Mouse (Mus musculus) frontal cortex, postnatal 25 days (tissue): ENCODE data around the gene C330021F23Rik.
"Not testable (repeated sequence)": the region's sequence is repeated elsewhere in the genome, so short reads cannot be mapped to it uniquely, and the experiment has no call there.

Experiments
- DNase-seq, 2 experiments: peaks; one replicate each; pipeline ENCODE4 v3.0.0; 2022; ENCODE audit warnings: low spot score in 2 of 2

The C330021F23Rik gene

GRCm38 (mm10) chr8:3567641-3568371 lies at the start of gene C330021F23Rik:
Gene C330021F23Rik (plus strand): TSS chr8:3567990.
- no peak for DNase-seq

GRCm38 (mm10) chr8:3522007-3522697 lies 45.6 kb upstream of the C330021F23Rik start:
- no peak for DNase-seq

DNA sequence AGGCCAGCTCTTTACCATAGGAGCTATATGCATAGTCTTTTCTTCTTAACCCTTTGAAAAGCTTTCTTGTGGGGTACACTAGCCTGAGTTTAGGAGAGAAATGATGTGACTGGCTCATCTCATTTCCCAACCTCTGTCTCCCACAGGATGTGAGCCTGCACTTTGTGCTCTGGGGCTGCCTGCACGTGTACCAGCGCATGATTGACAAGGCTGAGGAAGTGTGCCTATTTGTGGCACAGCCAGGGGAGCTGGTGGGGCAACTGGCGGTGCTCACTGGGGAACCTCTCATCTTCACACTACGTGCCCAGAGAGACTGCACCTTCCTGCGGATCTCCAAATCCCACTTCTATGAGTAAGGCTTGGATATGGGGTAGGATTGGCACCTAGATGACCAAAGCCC lies 37.0 kb upstream of the C330021F23Rik start:
- no peak for DNase-seq

- DNase-seq, result no peak
These were observed 35.9 kb upstream of the C330021F23Rik start for GRCm38 (mm10) chr8:3531936-3532335.

DNA sequence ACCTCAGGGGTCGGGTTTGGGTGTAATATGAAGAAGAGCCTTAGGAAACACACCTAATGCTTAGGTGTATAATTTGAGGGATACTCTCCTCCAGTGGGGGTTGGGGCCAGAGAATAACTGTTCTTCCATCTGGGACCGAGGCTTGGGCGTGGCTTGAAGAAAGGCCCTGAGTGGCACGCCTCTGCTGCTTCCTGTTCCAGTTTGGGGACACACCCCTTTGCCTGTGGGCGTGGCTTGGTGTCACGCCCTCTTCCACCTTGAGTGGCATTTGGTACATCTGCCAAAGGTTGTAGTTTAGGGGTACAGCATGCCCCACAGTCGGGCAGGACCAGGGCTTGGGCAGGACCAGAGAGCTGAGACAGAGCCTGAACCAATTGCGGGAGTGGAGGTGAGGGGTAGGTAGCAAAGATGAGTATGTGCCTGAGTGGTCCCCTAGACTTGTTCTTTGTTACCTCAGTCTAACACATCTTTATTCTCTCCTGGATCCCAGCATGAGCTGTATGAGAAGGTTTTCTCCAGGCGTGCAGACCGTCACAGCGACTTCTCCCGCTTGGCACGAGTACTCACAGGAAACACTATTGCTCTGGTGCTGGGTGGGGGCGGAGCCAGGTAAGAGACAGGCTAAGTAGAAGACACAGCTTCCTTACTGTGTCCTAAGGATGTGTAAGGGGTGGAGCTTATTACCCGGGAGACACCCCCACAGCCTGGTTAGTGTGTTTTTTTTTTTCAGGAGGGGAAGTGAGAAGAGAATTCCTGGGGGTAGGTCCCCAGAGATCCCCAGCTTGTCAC lies 31.5 kb upstream of the C330021F23Rik start:
- no peak for DNase-seq

GRCm38 (mm10) chr8:3536940-3537339 lies 30.9 kb upstream of the C330021F23Rik start:
- no peak for DNase-seq

DNA sequence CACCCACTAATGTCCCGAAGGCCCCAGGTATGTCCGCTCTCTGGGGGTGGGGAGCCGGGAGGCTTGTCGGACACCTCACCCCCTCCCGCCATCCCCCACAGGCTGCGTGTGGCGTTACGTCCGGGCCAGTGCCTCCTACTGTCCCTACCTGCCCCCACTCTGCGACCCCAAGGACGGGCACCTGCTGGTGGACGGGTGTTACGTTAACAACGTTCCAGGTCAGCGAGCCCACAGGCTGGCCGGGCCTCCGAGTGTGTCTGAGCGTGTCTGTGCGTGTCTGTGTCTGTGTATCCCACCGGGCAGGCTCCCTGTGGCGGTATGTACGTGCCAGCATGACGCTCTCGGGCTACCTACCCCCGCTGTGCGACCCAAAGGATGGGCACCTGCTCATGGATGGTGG lies 30.1 kb upstream of the C330021F23Rik start:
- DNase-seq, result no peak

GRCm38 (mm10) chr8:3539146-3539545 lies 28.6 kb upstream of the C330021F23Rik start:
- no peak for DNase-seq

- DNase-seq, result no peak
These were observed 27.7 kb upstream of the C330021F23Rik start for GRCm38 (mm10) chr8:3540076-3540475.

DNA sequence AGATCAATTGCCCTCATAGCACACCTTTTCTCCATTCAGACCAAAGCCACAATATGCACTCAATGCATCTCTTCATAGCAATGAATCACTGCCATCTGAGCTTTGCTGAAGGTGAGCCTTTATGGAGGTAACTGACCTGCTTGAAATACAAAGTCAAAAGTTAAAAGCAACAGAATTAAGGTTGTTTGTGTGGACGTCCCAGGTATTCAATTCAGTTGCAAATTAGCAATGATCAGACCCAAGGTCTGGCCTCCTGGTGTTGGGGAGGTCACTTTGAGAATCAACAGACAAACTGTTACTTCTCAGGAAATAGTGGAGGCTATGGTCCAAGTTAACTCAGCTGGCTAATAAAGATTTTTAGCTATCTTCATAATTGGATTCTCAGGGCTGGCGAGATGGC lies 21.3 kb upstream of the C330021F23Rik start:
- no peak for DNase-seq

GRCm38 (mm10) chr8:3552240-3552639 lies 15.6 kb upstream of the C330021F23Rik start:
- no peak for DNase-seq

DNA sequence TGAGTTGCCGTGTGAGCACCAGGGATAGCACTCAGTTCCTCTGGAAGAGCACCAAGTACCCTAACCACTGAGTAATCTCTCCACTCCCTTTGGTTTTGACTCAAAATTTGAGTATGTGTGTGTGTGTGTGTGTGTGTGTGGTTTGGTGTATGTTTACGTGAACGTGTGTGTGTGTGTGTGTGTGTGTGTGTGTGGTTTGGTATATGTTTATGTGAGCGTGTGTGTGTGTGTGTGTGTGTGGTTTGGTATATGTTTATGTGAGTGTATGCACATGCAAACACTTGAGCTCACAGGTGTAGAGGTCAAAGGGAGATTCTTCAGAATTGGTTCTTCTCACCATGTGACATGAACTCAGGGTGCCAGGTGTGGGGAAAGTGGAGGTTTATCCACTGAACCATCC lies 11.7 kb upstream of the C330021F23Rik start:
- DNase-seq, result no peak

GRCm38 (mm10) chr8:3568378-3568777 lies 588 bp downstream of the C330021F23Rik start:
- DNase-seq, result no peak

DNA sequence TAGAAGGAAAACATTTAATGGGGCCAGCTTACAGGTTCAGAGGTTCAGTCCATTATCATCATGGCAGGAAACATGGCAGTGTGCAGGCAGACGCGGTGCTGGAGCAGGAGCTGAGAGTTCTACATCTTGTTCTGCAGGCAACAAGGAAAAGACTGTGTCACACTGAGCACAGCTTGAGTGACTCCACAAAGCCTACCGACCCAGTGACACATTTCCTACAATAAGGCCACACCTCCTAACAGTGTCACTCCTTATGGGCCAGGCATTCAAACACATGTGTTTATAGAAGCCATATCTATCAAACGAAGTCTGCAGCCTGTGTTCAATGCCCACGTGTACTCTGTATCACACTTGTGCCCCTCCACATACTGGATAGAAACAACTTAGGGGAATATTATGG lies 2.0 kb downstream of the C330021F23Rik start:
- no peak for DNase-seq

- no peak for DNase-seq
These were observed 6.8 kb downstream of the C330021F23Rik start for GRCm38 (mm10) chr8:3574546-3574945.

- DNase-seq, result no peak
These were observed 8.6 kb downstream of the C330021F23Rik start for GRCm38 (mm10) chr8:3576211-3576960.

GRCm38 (mm10) chr8:3579390-3580364 lies 11.9 kb downstream of the C330021F23Rik start:
- DNase-seq, result no peak

- DNase-seq, result not testable (repeated sequence)
These were observed 14.2 kb downstream of the C330021F23Rik start for GRCm38 (mm10) chr8:3581961-3582360.

DNA sequence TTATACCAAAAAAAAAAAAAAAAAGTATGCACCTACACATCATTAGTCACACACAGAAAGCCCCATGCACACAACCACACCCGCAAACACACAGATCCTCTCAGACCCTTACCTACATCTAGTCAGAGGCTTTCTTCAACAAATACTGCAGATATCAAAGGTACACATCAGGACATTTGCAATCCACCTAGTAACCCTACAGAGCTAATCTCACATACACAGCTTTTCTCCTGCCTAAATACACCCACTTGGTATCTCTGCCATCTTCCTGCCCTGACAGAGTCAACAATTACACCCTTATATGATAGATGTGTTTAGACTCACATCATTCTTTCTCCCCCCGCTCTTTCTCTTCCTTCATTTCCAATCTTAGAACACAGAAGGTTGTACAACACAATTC lies 18.7 kb downstream of the C330021F23Rik start:
- DNase-seq, result no peak

- no peak for DNase-seq
These were observed 19.2 kb downstream of the C330021F23Rik start, which contains the start of gene Camsap3 for GRCm38 (mm10) chr8:3586993-3587390. Gene Camsap3 (plus strand): TSS chr8:3587293.
